Mouse (Mus musculus) gastrocnemius, postnatal 25 days (tissue): ENCODE measurements at regions not wholly inside any gene's neighbourhood (a gene's known extent, or its start where the extent isn't known, plus 50 kb on each side); places are given as distances from the start of the nearest gene placed in this dataset.
A peak's percentile ranks its signal among the peaks of the same experiment; 100 is the strongest.

ENCODE experiments used
- DNase-seq: peaks from one replicate; pipeline ENCODE4 v3.0.0; 2022

GRCm38 (mm10) chr2:10825278-10826133 lies 346.4 kb upstream of the Prkcq start:
- peak; percentile 38 for DNase-seq

DNA sequence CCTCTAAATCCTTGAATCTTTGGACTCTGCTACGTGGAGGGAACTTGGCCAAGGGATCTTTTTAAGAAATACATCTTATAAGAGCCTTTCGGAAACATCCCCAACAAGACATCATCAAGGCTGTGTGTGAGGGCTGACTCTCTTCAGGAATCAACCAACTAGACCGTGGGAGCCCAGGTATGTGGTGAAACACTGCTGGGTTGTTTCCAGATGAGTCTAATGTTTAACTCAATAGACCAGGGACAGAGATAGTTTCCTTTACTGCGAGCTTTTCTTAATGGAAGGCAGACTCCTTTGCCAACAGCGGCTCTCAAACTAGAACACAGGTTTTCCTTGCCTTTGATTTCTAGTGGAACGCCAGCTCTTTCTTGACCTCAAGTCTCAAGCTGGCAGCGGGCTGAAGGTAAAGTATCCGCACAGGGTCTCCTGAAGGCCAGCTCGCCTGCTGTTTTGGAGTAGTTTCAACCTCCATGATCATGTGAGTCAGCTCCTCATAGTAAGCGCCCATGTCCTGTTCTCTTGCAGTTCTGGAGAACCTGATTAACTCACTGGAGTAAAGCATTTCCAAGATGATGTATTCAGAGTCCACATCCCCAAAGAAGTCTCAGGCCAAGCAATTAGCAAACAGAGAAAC lies 345.7 kb upstream of the Prkcq start:
- no peak for DNase-seq

DNA sequence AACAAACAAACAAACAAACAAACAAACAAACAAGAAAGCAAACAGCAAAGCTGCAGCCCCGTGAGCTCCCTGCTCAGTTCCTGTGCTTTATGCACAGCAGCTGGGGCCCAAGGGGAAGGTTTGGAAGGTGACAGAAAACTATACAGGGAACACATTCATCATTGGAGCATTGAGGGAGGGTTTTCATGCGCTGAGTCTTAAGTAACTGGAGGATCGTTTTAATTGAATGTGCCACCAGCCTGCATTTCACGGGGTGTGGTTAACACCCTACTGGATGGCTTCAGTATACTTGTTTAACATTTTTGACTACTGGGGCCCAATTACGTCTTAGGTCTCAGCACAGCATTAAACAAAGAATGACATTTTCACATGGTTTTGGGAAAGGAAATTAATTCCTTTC lies 331.9 kb upstream of the Prkcq start:
- DNase-seq = no peak

GRCm38 (mm10) chr2:10861654-10862292 lies 310.1 kb upstream of the Prkcq start:
- DNase-seq = no peak

DNA sequence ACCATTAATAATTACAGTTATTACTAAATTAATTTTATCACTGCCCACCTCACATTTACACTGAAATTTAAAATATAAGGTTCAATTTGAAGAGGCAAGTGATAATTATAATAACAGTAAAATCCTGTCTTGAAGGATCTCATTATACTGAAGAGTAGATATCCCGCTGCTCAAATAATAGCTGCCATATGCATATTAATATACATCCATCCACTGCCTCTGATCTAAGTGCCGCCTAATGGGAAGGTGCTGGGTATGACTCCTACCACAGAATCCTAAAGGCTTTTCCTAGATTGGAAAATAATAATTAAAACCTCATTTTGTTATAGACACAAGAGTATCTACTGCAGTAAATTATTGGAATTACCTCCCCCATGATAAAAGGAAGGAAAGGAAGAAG lies 307.5 kb upstream of the Prkcq start:
- DNase-seq = no peak

- no peak for DNase-seq
Measured at GRCm38 (mm10) chr2:10874303-10874702, 297.6 kb upstream of the Prkcq start.

- no peak for DNase-seq
Measured at GRCm38 (mm10) chr2:10901926-10902325, 270.0 kb upstream of the Prkcq start.

- no peak for DNase-seq
Measured at GRCm38 (mm10) chr2:10919955-10920354, 252.0 kb upstream of the Prkcq start.

DNA sequence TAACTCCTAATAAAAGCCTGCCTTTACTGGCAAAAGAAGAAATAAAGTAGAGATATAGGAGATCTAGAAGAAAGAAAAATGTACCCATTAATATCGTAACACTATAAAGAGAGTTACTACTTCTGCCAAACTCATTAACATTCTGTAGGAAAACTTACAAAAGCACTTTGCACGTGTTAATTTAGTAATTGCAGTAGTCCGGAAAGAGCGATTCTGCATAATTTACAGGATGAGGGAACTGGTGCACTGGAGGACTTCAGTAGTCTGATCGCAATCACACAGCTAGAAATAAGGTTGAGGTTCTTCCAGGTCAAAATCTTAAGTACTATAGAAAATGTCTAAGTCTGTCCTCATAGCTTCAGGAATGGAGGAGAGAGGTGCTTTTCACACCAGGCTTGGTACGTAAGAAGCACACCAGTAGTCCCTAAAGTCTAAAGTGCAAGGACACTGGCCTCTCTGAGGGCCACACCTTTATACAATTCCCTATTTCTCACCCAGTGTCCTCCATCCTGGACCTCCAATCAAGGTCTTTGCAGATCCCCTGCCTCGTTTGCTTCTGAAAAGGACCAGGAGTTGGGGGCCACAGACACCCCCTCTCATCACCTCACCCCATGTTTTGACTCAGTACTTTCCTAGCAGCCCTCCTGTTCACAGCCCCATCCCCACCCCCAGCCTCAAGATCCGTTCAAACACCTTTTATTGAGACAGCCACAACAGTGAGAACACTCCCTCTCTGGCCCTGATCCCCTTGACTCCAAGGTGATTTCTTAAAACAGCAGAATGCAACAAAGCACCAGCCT lies 251.0 kb upstream of the Prkcq start:
- DNase-seq = no peak

DNA sequence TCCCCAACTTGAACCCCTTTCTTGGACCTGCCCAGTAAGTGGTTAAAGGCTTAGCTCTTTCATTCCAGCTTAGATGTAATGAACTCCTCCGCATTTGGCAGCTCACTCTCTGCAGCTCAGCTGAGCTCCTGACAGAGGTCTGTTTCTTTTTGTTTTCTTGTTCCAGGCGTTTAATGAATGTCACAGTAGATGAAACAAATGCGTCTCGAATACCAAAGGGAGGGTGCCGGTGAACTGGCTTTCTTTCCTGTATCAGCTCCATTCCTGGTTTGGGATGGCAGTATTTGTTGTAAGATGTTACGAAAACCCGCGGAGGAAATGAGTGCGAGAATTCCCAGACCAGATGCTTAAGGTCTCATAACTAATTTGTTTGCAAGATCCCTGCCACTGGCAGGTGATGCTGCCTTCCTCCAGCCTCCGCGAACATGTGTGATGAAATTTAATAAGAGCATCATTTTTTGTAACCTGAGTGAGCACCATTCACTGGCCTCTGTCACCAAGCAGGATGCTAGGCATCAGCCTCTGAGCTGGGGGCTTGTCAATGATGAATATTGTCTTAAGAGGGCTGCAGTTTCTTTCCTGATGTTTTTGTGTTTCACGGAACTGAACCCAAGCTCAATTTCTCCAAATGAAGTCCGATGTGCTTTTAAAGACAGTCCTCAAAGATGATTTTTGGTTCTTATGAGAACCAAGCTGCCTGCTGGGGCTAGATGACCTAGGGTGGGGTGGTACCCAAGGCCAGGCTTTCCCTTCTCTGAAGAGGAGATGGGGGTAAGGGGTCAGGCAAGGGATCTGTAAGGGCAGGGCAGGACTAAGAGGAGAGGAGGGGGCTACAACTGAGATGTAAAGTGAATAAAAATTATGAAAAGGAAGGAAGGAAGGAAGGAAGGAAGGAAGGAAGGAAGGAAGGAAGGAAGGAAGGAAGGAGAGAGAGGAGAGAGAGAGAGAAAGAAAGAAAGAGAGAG lies 250.1 kb upstream of the Prkcq start:
- no peak for DNase-seq

DNA sequence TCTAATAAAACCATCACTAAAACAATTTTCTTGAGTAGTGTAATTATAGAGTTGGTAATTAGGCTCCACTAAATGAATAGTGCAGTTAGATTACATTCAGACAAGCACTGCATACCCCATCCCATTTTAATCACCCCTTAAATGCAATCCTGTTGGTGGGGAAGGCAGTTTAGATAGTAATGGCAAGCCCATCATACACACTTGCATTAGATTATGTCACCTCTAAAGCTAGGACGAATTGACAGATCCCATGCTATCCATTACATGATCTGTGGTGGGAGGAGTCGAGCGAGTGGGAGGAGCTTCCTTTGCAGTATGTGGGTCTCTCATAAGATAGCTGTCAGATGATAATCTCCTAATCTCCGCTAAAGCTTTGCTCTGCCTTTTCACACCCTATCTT lies 247.9 kb upstream of the Prkcq start:
- DNase-seq = no peak

DNA sequence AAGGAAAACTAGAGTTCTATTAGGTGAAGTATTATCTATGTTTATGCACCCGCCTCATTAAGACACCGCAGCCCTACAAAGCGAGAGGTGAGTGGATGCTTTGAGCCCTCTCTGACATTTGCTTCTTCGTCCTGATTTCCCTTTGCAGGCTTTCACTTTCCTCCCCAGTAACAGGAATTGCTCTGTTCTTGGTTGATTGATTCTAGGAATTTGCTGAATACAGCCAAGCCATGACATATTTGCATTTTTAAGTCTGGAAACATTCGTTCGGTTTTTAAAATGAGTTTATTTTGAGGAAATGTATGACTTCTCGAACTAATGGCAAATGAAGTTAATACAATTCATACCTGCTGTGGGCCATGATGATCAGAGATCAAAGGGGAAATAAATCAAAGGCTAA lies 246.5 kb upstream of the Prkcq start:
- DNase-seq = no peak

- DNase-seq = peak; percentile 20
Measured at GRCm38 (mm10) chr2:10937405-10937804, 234.5 kb upstream of the Prkcq start.

DNA sequence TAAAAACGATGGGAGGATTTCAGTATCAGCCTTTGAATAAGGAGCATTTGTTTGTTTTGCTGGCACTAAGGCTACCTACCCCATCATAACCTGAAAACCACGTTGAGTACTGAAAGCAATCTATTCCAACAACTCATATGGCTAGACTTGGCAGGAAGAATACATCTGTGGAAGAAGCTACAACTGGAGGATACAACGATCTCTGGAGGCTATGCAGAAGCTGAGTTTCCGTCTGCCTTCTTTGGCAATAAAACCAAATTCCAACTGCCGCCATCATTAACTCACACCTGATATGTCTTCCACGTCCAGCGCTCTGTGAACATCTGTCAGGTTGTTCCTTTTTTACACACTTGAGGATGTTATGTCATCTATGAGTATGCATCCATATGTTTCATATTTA lies 206.7 kb upstream of the Prkcq start:
- DNase-seq = no peak

GRCm38 (mm10) chr2:10966891-10967290 lies 205.0 kb upstream of the Prkcq start:
- peak; percentile 6 for DNase-seq

GRCm38 (mm10) chr2:10969111-10969689 lies 202.7 kb upstream of the Prkcq start:
- no peak for DNase-seq

DNA sequence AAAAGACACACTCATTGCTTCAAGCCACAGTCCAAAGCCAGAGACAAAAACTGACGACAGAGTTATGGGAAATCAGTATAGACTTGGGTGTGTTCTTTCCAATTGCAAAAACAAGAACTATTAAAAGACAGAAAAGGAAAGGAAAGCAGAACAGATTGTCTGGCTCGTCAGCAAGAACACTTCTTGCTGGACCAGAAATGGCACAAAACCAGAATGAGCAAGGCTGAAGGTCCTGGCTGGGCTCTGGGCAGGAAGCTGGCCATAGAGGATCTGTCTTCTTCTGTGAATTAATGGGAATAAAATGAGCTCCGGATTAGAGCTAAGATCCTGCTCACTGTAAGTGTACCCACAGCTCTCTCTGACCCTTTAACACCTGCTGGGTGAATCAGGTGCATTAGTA lies 199.9 kb upstream of the Prkcq start:
- DNase-seq = no peak

DNA sequence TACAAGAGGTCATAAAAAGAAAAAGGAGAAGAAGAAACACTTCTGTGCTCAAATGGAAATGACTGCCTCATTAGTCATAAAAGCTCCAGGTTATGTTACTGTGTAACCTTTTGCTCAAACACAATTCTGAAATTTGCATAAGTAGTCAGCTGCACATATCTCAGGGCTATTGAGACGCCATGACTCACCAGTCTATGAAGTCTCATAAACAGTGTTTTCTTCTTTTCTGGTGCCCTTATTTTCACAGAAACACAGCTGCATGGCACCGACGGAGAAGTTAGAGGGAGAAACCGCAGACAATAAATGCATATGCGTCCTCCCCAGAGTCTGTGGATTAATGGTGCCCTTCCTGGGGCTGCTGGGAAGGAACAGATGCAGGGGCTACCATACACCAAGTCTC lies 193.1 kb upstream of the Prkcq start:
- no peak for DNase-seq

DNA sequence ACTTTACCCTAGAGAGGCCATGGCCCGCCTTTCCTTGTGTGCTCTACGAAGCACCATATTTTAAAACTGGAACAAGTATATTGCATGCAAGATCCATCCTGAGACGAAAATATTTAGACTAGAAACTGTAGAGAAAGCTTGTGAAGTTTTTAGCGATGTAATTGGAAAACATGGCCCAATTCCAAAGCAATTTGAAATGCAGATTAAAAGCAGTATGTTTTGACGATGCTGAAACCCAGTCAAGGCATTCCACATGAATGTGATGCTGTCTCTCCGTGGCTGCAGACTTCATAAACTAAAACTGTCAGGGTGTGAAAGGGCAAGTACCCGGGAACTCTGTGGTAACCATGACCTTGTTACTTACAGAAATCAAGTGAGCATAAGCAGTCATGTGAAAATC lies 185.8 kb upstream of the Prkcq start:
- DNase-seq = no peak

DNA sequence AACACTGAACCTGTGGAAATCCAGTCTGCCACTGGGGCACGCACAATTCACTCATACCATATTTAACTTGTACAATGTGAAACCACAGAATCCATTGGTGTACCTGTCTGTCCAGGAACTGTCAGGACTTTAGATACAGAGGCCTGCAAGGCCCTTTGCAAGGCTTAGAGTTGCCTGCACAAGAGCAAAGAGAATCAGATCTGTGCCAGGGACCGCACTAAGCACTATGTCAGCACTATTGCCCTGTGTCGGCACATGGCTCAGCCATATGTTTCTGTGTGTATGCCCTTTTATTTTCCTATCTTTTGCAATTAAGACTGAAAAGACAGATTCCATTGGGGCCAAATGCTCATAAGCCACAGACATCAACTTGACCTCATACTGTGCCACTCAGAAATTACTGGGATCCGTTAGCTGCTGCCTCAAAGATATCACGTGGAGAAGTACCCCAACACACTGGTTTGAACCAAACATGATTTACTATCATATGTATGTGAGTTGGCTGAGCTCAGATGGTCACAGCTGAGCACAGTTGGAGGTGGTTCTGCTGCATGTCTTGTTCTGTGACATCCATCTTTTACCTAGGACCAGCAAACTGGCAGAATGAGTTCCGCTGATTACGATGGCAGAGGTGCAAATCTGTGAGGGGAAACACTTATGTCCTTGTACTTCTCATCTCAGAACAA lies 181.7 kb upstream of the Prkcq start:
- no peak for DNase-seq
